Mouse (Mus musculus) heart, embryonic 15.5 days (tissue): ENCODE data around the gene Ap1s2. TPM values are rescaled to one million over a fixed set of nuclear protein-coding genes. Genes with fewer than 3 reads are reported as not detected.

Experiments used
- ATAC-seq: fragments of 200-750 bp; cut with Nextera tagmentation; replicated peaks from 2 replicates; pipeline ENCODE4 v1.8.0; 2017; ENCODE audit warnings: low read depth, moderate TSS enrichment; ENCODE audit not compliant: insufficient number of reproducible peaks, insufficient read depth, low FRiP score
- H3K27ac ChIP-seq: fragments of 300-500 bp; sonication (generic); 2 replicates; pipeline ENCODE4 v1.5.1; 2015; ENCODE audit warnings: mild to moderate bottlenecking, inconsistent platforms
- H3K27me3 ChIP-seq: fragments of 300-500 bp; sonication (generic); 2 replicates; pipeline ENCODE4 v1.6.1; 2015; ENCODE audit warnings: inconsistent platforms
- H3K36me3 ChIP-seq: fragments of 300-500 bp; sonication (generic); 2 replicates; pipeline ENCODE4 v1.6.1; 2015; ENCODE audit warnings: mild to moderate bottlenecking, inconsistent platforms
- H3K4me1 ChIP-seq: fragments of 300-500 bp; sonication (generic); replicated peaks from 2 replicates; pipeline ENCODE4 v1.6.1; 2015; ENCODE audit warnings: inconsistent platforms
- H3K4me2 ChIP-seq: fragments of 300-500 bp; sonication (generic); 2 replicates; pipeline ENCODE4 v1.6.1; 2015; ENCODE audit warnings: inconsistent platforms, mild to moderate bottlenecking, moderate library complexity
- H3K4me3 ChIP-seq: fragments of 300-500 bp; sonication (generic); 2 replicates; pipeline ENCODE4 v1.5.1; 2015; ENCODE audit warnings: mild to moderate bottlenecking, inconsistent platforms
- H3K9ac ChIP-seq: fragments of 300-500 bp; sonication (generic); 2 replicates; pipeline ENCODE4 v1.6.1; 2015; ENCODE audit warnings: mild to moderate bottlenecking, inconsistent platforms
- H3K9me3 ChIP-seq: fragments of 300-500 bp; sonication (generic); replicated peaks from 2 replicates; pipeline ENCODE4 v1.6.1; 2016; ENCODE audit warnings: inconsistent platforms
- WGBS: fragments of 180-500 bp; shearing (Covaris S2); methylation state at CpG from one replicate; pipeline ENCODE4 v1.1.7; 2015; ENCODE audit warnings: mixed read lengths; 5-methylcytosine and 5-hydroxymethylcytosine counted together
- polyA plus RNA-seq: library from polyadenylated mRNA; unstranded; fragments of >200 nt; fragmentation: Nextera tagmentation; extraction: Ambion mirVana; gene quantifications from 2 replicates; pipeline ENCODE4 v1.2.1, GENCODE M21; 2015

The Ap1s2 gene
- polyA plus RNA-seq, 1 experiment from 2014 or later: 18.7 TPM

GRCm38 (mm10) chrX:163981500-163981899 lies 72.7 kb downstream of the Ap1s2 start:
- Histone ChIP-seq H3K4me2 (no peak overlapping the region), H3K4me1 (no peaks in the 10 kb centered on the region), H3K9me3 (no peaks in the 10 kb centered on the region), H3K27me3 (no peaks in the 10 kb centered on the region), H3K9ac (no peak overlapping the region), H3K27ac (no peak overlapping the region), H3K4me3 (no peak overlapping the region), H3K36me3 (no peaks in the 10 kb centered on the region)
- WGBS: 51% methylated on average over 4 of the region's 4 CpGs
- ATAC-seq: no peak

GRCm38 (mm10) chrX:163982129-163982528 lies 73.3 kb downstream of the Ap1s2 start:
- Histone ChIP-seq H3K9ac (no peak overlapping the region), H3K27ac (no peak overlapping the region), H3K4me1 (no peaks in the 10 kb centered on the region), H3K27me3 (no peaks in the 10 kb centered on the region), H3K4me2 (no peak overlapping the region), H3K36me3 (no peaks in the 10 kb centered on the region), H3K9me3 (no peaks in the 10 kb centered on the region), H3K4me3 (no peak overlapping the region)
- ATAC-seq: no peak
- WGBS: 72% methylated on average over 6 of the region's 6 CpGs

Other genes with a start within 250 kb of the Ap1s2 start
- 0.11 TPM in 1 of 2 replicates, not detected in the other for gene Rnf138rt1, start 147.7 kb upstream of the Ap1s2 start, polyA plus RNA-seq
- gene Zrsr2, start 49.6 kb downstream of the Ap1s2 start, polyA plus RNA-seq: 26.3 and 27.8 TPM in 2 replicates
- 0.37 and 0.38 TPM in 2 replicates for gene Car5b, start 119.0 kb downstream of the Ap1s2 start, polyA plus RNA-seq
- 17.8 TPM in 2 replicates for gene Siah1b, start 167.5 kb downstream of the Ap1s2 start, polyA plus RNA-seq
- not detected in 2 replicates for gene Cltrn, start 179.8 kb downstream of the Ap1s2 start, polyA plus RNA-seq
- gene Ace2, start 230.3 kb downstream of the Ap1s2 start, polyA plus RNA-seq: 1.1 and 2.5 TPM in 2 replicates